Mouse (Mus musculus) myocyte (in vitro differentiated cells): Measurements from ENCODE around the gene Kirrel3. TPM values are rescaled to one million over a fixed set of nuclear protein-coding genes. Genes with fewer than 3 reads are reported as not detected.

Source experiments
- H3K27me3 ChIP-seq: one replicate; pipeline ENCODE4 v1.6.1; 2011; ENCODE audit not compliant: control insufficient read depth, insufficient read depth, insufficient read length
- H3K36me3 ChIP-seq: one replicate; pipeline ENCODE4 v1.6.1; 2011; ENCODE audit not compliant: control insufficient read depth, insufficient read depth
- H3K4me2 ChIP-seq: one replicate; pipeline ENCODE4 v1.6.1; 2011; ENCODE audit warnings: low read depth, control low read depth
- H3K4me3 ChIP-seq: one replicate; pipeline ENCODE4 v1.5.1; 2011; ENCODE audit warnings: mild to moderate bottlenecking, control low read depth, moderate library complexity
- H3K79me2 ChIP-seq: one replicate; pipeline ENCODE4 v1.6.1; 2011; ENCODE audit not compliant: control insufficient read depth, insufficient read depth
- H3ac ChIP-seq: one replicate; pipeline ENCODE4 v1.6.1; 2011; ENCODE audit not compliant: control insufficient read depth, insufficient read length
- CEBPB ChIP-seq: IDR thresholded peaks from 2 replicates; pipeline ENCODE4 v1.6.1; 2011; ENCODE audit warnings: mild to moderate bottlenecking, moderate library complexity; ENCODE audit not compliant: poor library complexity, insufficient read depth, severe bottlenecking
- E2F4 ChIP-seq: IDR thresholded peaks from one replicate; pipeline ENCODE4 v1.6.1; 2011; ENCODE audit warnings: mild to moderate bottlenecking, control low read depth, moderate library complexity; ENCODE audit not compliant: insufficient read depth
- MAX ChIP-seq: IDR thresholded peaks from one replicate; pipeline ENCODE4 v1.6.1; 2011; ENCODE audit warnings: low read depth, mild to moderate bottlenecking, control low read depth
- MYOD1 ChIP-seq, 3 experiments: IDR thresholded peaks; one replicate each; pipeline ENCODE4 v1.6.1; 2011; ENCODE audit warnings: control low read depth in 2 of 3, low read depth in 2 of 3, mild to moderate bottlenecking in 2 of 3, moderate library complexity in 1 of 3; ENCODE audit not compliant: insufficient read length in 2 of 3, control insufficient read depth in 1 of 3
- MYOG ChIP-seq, 3 experiments: IDR thresholded peaks; one replicate each; pipeline ENCODE4 v1.6.1; 2011; ENCODE audit warnings: control low read depth in 2 of 3, low read depth in 2 of 3, mild to moderate bottlenecking in 2 of 3; ENCODE audit not compliant: insufficient read length in 2 of 3, control insufficient read depth in 1 of 3, insufficient read depth in 1 of 3
- POLR2A ChIP-seq: IDR thresholded peaks from one replicate; pipeline ENCODE4 v1.6.1; 2011; ENCODE audit warnings: low read depth, mild to moderate bottlenecking, control low read depth, moderate library complexity; ENCODE audit not compliant: insufficient read length
- POLR2AphosphoS2 ChIP-seq: IDR thresholded peaks from one replicate; pipeline ENCODE4 v1.6.1; 2011; ENCODE audit warnings: low read depth, control low read depth; ENCODE audit not compliant: insufficient read length
- REST ChIP-seq: IDR thresholded peaks from one replicate; pipeline ENCODE4 v1.6.1; 2011; ENCODE audit warnings: mild to moderate bottlenecking, control low read depth, moderate library complexity; ENCODE audit not compliant: insufficient read depth, insufficient read length
- SRF ChIP-seq: IDR thresholded peaks from one replicate; pipeline ENCODE4 v1.6.1; 2011; ENCODE audit warnings: low read depth; ENCODE audit not compliant: control insufficient read depth, insufficient read length
- TCF12 ChIP-seq: IDR thresholded peaks from one replicate; pipeline ENCODE4 v1.6.1; 2011; ENCODE audit warnings: mild to moderate bottlenecking, control low read depth; ENCODE audit not compliant: poor library complexity, insufficient read depth, severe bottlenecking
- TCF3 ChIP-seq: IDR thresholded peaks from one replicate; pipeline ENCODE4 v1.6.1; 2011; ENCODE audit warnings: low read depth, control low read depth; ENCODE audit not compliant: insufficient read length
- USF1 ChIP-seq: IDR thresholded peaks from one replicate; pipeline ENCODE4 v1.6.1; 2011; ENCODE audit warnings: low read depth, mild to moderate bottlenecking, control low read depth, moderate library complexity
- polyA plus RNA-seq: library from polyadenylated mRNA; unstranded; fragments of >200 nt; fragmentation: generic; extraction: Trizol; gene quantifications from one replicate; pipeline ENCODE4 v1.2.1, GENCODE M21; 2012; ENCODE audit warnings: missing spikeins

Gene Kirrel3
- polyA plus RNA-seq, 1 experiment: 2.8 TPM

GRCm38 (mm10) chr9:34538591-34539335 is 53.1 kb downstream of the Kirrel3 start:
- no peaks in the 10 kb centered on the region for H3K79me2 ChIP-seq
- H3ac ChIP-seq: no peak overlapping the region
- H3K4me2 ChIP-seq: peak overlapping the region; percentile 15
- TF ChIP-seq REST (no peak), MAX (no peak), TCF12 (no peak), POLR2AphosphoS2 (no peak), SRF (no peak), CEBPB (no peak), TCF3 (no peak), USF1 (no peak), MYOG (IDR thresholded peaks at IDR 0.05; ENCODE audit: control insufficient read depth in 1 of 3, insufficient read depth in 1 of 3, insufficient read length in 2 of 3, low read depth in 2 of 3) (no peak), POLR2A (no peak), MYOD1 (IDR thresholded peaks at IDR 0.05; ENCODE audit: control insufficient read depth in 1 of 3, insufficient read length in 2 of 3, low read depth in 2 of 3) (no peak), E2F4 (no peak)
- no peaks in the 10 kb centered on the region for H3K36me3 ChIP-seq
- no peak overlapping the region for H3K4me3 ChIP-seq
- H3K27me3 ChIP-seq: no peaks in the 10 kb centered on the region

DNA sequence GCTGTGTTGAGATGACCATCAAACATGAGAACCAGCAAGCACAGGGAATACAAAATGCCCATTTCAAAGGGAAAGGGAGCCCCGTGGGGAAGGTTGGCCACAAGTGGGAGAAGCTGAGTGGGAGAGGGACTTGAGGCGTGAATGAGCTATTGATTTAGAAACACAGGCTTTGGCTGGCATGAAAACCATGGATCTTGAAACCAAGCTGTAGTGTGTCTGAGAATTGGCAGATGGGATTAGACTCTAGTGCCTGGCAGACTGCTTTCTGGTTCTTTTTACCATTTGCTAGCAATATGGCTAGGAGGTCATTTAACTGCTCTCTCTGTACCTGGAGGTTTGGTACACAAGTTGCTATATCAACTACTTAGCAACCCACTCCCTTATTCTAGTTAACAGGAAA is 56.2 kb downstream of the Kirrel3 start:
- TF ChIP-seq CEBPB: no peak
- no peak for TF ChIP-seq MAX
- TF ChIP-seq MYOG (IDR thresholded peaks at IDR 0.05; ENCODE audit: control insufficient read depth in 1 of 3, insufficient read depth in 1 of 3, insufficient read length in 2 of 3, low read depth in 2 of 3): no peak
- no peak for TF ChIP-seq E2F4
- no peak for TF ChIP-seq TCF12
- no peak for TF ChIP-seq REST
- TF ChIP-seq MYOD1 (IDR thresholded peaks at IDR 0.05; ENCODE audit: control insufficient read depth in 1 of 3, insufficient read length in 2 of 3, low read depth in 2 of 3): no peak
- TF ChIP-seq POLR2AphosphoS2: no peak
- TF ChIP-seq TCF3: no peak
- no peak for TF ChIP-seq SRF
- no peak for TF ChIP-seq USF1
- no peak for TF ChIP-seq POLR2A
- H3K79me2 ChIP-seq: no peaks in the 10 kb centered on the region
- H3K36me3 ChIP-seq: no peaks in the 10 kb centered on the region
- H3K27me3 ChIP-seq: no peaks in the 10 kb centered on the region
- H3K4me2 ChIP-seq: no peak overlapping the region
- no peak overlapping the region for H3K4me3 ChIP-seq
- no peak overlapping the region for H3ac ChIP-seq

DNA sequence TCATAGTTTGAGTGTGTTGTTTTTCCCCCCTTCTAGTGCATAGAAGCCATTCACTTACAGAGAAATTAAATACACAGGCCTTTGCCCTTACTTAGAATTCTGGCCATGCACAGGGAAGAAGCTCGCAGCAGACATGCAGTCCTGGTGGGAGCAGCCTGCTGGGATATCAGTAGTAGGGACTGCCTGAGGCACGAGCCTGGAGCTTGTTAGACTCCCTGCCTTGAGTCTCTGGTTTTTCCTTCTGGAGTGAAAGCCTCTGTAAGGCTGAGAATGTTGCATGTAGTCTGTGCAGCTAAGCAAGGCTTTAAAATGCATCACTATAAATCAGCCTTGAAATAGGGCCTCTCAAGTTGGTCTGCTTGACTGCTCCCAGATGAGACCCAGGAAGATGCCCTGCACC is 70.0 kb downstream of the Kirrel3 start:
- no peak overlapping the region for H3K4me3 ChIP-seq
- TF ChIP-seq MYOD1 (IDR thresholded peaks at IDR 0.05; ENCODE audit: control insufficient read depth in 1 of 3, insufficient read length in 2 of 3, low read depth in 2 of 3): no peak
- no peak for TF ChIP-seq TCF3
- TF ChIP-seq POLR2AphosphoS2: no peak
- TF ChIP-seq REST: no peak
- no peak for TF ChIP-seq USF1
- no peak for TF ChIP-seq TCF12
- no peak for TF ChIP-seq CEBPB
- no peak for TF ChIP-seq MYOG (IDR thresholded peaks at IDR 0.05; ENCODE audit: control insufficient read depth in 1 of 3, insufficient read depth in 1 of 3, insufficient read length in 2 of 3, low read depth in 2 of 3)
- no peak for TF ChIP-seq SRF
- TF ChIP-seq MAX: no peak
- TF ChIP-seq E2F4: no peak
- no peak for TF ChIP-seq POLR2A
- no peaks in the 10 kb centered on the region for H3K36me3 ChIP-seq
- H3K27me3 ChIP-seq: no peaks in the 10 kb centered on the region
- no peaks in the 10 kb centered on the region for H3K79me2 ChIP-seq
- no peak overlapping the region for H3K4me2 ChIP-seq
- no peak overlapping the region for H3ac ChIP-seq

GRCm38 (mm10) chr9:34557846-34558245 is 72.2 kb downstream of the Kirrel3 start:
- Histone ChIP-seq H3K4me2 (no peak overlapping the region), H3K27me3 (no peaks in the 10 kb centered on the region), H3ac (no peak overlapping the region), H3K36me3 (no peaks in the 10 kb centered on the region), H3K79me2 (no peaks in the 10 kb centered on the region), H3K4me3 (no peak overlapping the region)
- no peak for TF ChIP-seq POLR2A
- TF ChIP-seq TCF12: no peak
- TF ChIP-seq CEBPB: no peak
- no peak for TF ChIP-seq E2F4
- no peak for TF ChIP-seq TCF3
- no peak for TF ChIP-seq SRF
- no peak for TF ChIP-seq MYOG (IDR thresholded peaks at IDR 0.05; ENCODE audit: control insufficient read depth in 1 of 3, insufficient read depth in 1 of 3, insufficient read length in 2 of 3, low read depth in 2 of 3)
- TF ChIP-seq POLR2AphosphoS2: no peak
- no peak for TF ChIP-seq MYOD1 (IDR thresholded peaks at IDR 0.05; ENCODE audit: control insufficient read depth in 1 of 3, insufficient read length in 2 of 3, low read depth in 2 of 3)
- TF ChIP-seq MAX: no peak
- TF ChIP-seq REST: no peak
- TF ChIP-seq USF1: no peak
